Mouse (Mus musculus): ENCODE data around the gene Mas1. TPM values are rescaled to one million over a fixed set of nuclear protein-coding genes. Genes with fewer than 3 reads are reported as not detected.

Mas1 gene
- polyA plus RNA-seq, 1 experiment from 2014 or later: 0.14 TPM

DNA sequence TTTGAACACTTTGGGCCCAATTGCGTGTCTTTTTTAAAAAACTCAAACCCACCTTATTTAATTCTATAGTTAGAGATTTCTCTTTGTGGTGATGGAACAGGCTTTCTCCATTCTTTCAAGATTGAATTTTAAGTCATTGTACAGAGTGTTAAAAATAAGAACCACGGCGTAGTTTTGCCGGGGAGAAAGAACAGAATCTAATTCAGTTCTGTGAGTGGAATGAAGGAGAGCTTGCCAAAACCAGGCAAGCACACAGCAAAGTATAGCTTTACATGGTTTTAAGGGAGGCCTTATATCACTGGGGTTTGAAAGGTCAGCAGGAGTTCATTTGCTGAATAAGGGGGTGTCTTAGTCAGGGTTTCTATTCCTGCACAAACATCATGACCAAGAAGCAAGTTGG is 23.4 kb downstream of the Mas1 start:
- Histone ChIP-seq H3K27me3 (no peaks in the 10 kb centered on the region), H3K4me2 (no peak overlapping the region), H3K27ac (replicated peaks) (no peak overlapping the region), H3K36me3 (no peaks in the 10 kb centered on the region), H3K4me1 (replicated peaks) (0 out of 2 replicates have a peak, but pooled peaks cover 4% of the 10 kb centered on the region), H3K9me3 (no peaks in the 10 kb centered on the region), H3K4me3 (no peak overlapping the region), H3K9ac (no peak overlapping the region)
- 88% methylated on average over 4 of the region's 4 CpGs for WGBS
- no peak for ATAC-seq (ENCODE audit: low read depth)

- Histone ChIP-seq H3K4me2 (no peak overlapping the region), H3K4me1 (replicated peaks) (0 out of 2 replicates have a peak, but pooled peaks cover 6% of the 10 kb centered on the region), H3K9me3 (no peaks in the 10 kb centered on the region), H3K4me3 (no peak overlapping the region), H3K36me3 (no peaks in the 10 kb centered on the region), H3K27ac (replicated peaks) (no peak overlapping the region), H3K27me3 (no peaks in the 10 kb centered on the region), H3K9ac (no peak overlapping the region)
- 81% methylated on average over 6 of the region's 6 CpGs for WGBS
- no peak for ATAC-seq (ENCODE audit: low read depth)
Observed at GRCm38 (mm10) chr17:12843826-12844225, 24.1 kb downstream of the Mas1 start.

DNA sequence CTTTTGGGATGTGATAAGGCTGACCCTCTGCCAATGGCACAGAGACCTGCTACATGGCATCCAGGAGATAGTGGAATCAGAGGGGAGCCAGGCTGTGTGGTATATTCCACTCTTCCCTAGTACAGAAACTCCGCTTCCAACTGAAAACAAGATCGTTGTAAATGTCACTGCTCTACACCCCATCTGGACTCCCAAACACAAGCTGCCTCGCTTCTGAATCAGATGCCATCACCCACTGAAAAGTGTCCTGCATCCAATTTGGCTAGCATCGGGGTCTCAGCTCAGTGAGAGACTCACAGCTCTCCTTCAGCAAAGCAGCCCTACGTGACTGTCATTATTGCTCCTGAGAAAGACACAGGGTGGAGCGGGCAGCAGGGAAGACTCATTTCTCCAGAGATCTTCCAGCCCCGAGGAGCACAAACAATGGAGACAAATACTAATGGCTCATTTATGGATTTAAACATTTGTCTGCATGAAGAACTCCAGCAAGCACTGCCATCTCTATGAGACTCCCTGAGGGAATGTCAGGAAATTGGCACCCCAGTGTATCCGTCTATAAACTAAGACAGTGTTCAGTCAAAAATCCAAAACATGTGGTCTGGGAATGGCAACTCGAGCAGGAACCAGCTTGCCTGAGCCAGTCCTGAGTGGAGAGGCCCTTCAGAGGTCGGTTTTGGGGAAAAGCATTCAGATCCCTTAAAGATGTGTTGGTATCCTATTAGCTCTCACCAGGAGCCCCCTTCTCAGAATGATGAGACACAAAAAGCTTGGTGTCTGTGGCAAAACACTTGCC is 28.3 kb downstream of the Mas1 start:
- 67% methylated on average over 10 of the region's 10 CpGs for WGBS
- H3K9ac ChIP-seq: no peak overlapping the region
- H3K27me3 ChIP-seq: no peaks in the 10 kb centered on the region
- no peak overlapping the region; the same call in 1 of the 2 replicates for H3K27ac ChIP-seq (replicated peaks)
- ATAC-seq (ENCODE audit: low read depth): no peak
- H3K4me3 ChIP-seq: no peak overlapping the region
- H3K9me3 ChIP-seq: no peaks in the 10 kb centered on the region
- H3K4me1 ChIP-seq (replicated peaks): 0 out of 2 replicates have a peak, but pooled peaks cover 6% of the 10 kb centered on the region
- no peak overlapping the region for H3K4me2 ChIP-seq
- H3K36me3 ChIP-seq: no peaks in the 10 kb centered on the region

DNA sequence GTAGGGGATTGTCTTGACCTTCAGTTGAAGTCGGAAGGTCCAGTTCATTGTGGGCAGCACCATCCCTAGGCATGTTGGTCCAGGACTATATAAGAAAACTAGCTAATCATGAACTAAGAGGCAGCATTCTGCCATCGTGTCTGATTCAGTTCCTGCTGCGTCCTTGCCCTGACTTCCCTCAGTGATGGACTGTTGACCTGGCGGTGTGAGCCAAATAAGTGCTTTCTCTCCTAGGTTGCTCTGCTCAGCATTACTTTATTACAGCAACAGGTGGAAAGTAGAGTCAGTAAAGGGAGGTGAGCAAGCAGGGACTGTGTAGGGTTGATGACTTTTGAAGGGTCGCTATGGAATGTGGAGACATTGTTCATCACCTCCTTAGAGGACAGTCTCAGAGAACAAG is 32.2 kb downstream of the Mas1 start:
- 89% methylated on average over 5 of the region's 5 CpGs for WGBS
- 0 out of 2 replicates have a peak, but pooled peaks cover 6% of the 10 kb centered on the region for H3K4me1 ChIP-seq (replicated peaks)
- no peak for ATAC-seq (ENCODE audit: low read depth)
- no peak overlapping the region for H3K27ac ChIP-seq (replicated peaks)
- no peak overlapping the region for H3K4me2 ChIP-seq
- no peaks in the 10 kb centered on the region for H3K9me3 ChIP-seq
- H3K9ac ChIP-seq: no peak overlapping the region
- no peaks in the 10 kb centered on the region for H3K27me3 ChIP-seq
- H3K36me3 ChIP-seq: no peaks in the 10 kb centered on the region
- no peak overlapping the region for H3K4me3 ChIP-seq

GRCm38 (mm10) chr17:12834826-12835225 is 33.1 kb downstream of the Mas1 start:
- H3K9ac ChIP-seq: no peak overlapping the region
- H3K27ac ChIP-seq (replicated peaks): no peak overlapping the region
- 0 out of 2 replicates have a peak, but pooled peaks cover 4% of the 10 kb centered on the region for H3K4me1 ChIP-seq (replicated peaks)
- H3K27me3 ChIP-seq: no peaks in the 10 kb centered on the region
- no peaks in the 10 kb centered on the region for H3K36me3 ChIP-seq
- no peak overlapping the region for H3K4me3 ChIP-seq
- no peaks in the 10 kb centered on the region for H3K9me3 ChIP-seq
- WGBS: 71% methylated on average over 3 of the region's 3 CpGs
- no peak overlapping the region for H3K4me2 ChIP-seq
- ATAC-seq (ENCODE audit: low read depth): no peak

DNA sequence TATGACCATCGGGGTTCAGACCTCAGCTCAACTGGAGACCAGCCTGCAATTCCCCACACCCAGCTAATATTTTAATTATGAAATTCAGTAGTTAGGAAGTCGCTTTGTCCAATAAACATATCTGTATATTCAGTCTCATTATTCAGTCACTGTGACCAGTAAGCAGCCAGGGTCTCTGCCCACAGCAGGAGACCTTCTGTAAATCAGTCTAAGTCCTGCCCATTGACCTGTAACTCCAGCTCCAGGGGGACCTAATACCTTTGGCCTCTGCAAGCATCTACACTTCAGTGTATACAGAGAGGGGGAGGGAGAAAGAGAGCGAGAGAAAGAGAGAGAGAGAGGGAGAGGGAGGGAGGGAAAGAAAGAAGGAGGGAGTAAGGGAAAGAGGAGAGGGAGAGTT is 33.6 kb downstream of the Mas1 start:
- 74% methylated on average over 3 of the region's 3 CpGs for WGBS

GRCm38 (mm10) chr17:12832657-12833056 is 35.3 kb downstream of the Mas1 start:
- Histone ChIP-seq H3K4me2 (no peak overlapping the region), H3K9me3 (no peaks in the 10 kb centered on the region), H3K9ac (no peak overlapping the region), H3K4me3 (no peak overlapping the region), H3K36me3 (no peaks in the 10 kb centered on the region), H3K27ac (replicated peaks) (no peak overlapping the region), H3K4me1 (replicated peaks) (no peaks in the 10 kb centered on the region), H3K27me3 (no peaks in the 10 kb centered on the region)
- 92% methylated on average over 4 of the region's 4 CpGs for WGBS
- ATAC-seq (ENCODE audit: low read depth): no peak

More for the DNA sequence above, 33.6 kb downstream of the Mas1 start:
- no peak overlapping the region for H3K9ac ChIP-seq
- H3K4me3 ChIP-seq: no peak overlapping the region
- ATAC-seq (ENCODE audit: low read depth): no peak
- H3K27ac ChIP-seq (replicated peaks): no peak overlapping the region
- no peaks in the 10 kb centered on the region for H3K27me3 ChIP-seq
- H3K9me3 ChIP-seq: no peaks in the 10 kb centered on the region
- no peaks in the 10 kb centered on the region for H3K36me3 ChIP-seq
- H3K4me1 ChIP-seq (replicated peaks): no peaks in the 10 kb centered on the region
- no peak overlapping the region for H3K4me2 ChIP-seq

- no peak overlapping the region for H3K4me3 ChIP-seq
- 95% methylated on average over 3 of the region's 3 CpGs for WGBS
- H3K4me2 ChIP-seq: no peak overlapping the region
- no peak overlapping the region for H3K9ac ChIP-seq
- no peaks in the 10 kb centered on the region for H3K36me3 ChIP-seq
- no peaks in the 10 kb centered on the region for H3K27me3 ChIP-seq
- ATAC-seq (ENCODE audit: low read depth): no peak
- 0 out of 2 replicates have a peak, but pooled peaks cover under 1% of the 10 kb centered on the region for H3K9me3 ChIP-seq
- H3K4me1 ChIP-seq (replicated peaks): no peaks in the 10 kb centered on the region
- H3K27ac ChIP-seq (replicated peaks): no peak overlapping the region
Observed at GRCm38 (mm10) chr17:12832231-12832630, 35.7 kb downstream of the Mas1 start.

GRCm38 (mm10) chr17:12830351-12830750 is 37.6 kb downstream of the Mas1 start:
- ATAC-seq (ENCODE audit: low read depth): no peak
- Histone ChIP-seq H3K9ac (no peak overlapping the region), H3K4me3 (no peak overlapping the region), H3K4me1 (replicated peaks) (no peaks in the 10 kb centered on the region), H3K36me3 (no peaks in the 10 kb centered on the region), H3K9me3 (0 out of 2 replicates have a peak, but pooled peaks cover 6% of the 10 kb centered on the region), H3K27me3 (no peaks in the 10 kb centered on the region), H3K4me2 (no peak overlapping the region), H3K27ac (replicated peaks) (no peak overlapping the region)
- WGBS: 85% methylated on average over 5 of the region's 5 CpGs

DNA sequence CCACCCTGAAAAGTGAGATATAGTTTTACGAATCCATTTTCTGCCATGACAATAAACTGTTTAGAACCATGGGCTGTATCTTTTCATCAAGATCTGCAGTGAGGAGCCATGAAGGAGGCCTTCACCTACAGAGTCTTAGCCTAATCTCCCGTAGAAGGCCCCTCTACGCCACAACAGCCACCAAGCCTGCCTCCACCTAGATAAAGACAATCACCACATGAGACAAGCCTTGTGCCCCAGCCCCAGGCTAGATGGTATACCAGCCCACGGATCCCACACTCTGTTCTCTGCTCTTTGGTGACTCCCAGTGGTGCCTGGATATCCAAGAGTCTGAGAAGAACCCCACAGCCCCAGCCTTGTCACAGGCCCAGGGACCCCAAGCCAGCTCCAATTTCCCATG is 52.1 kb downstream of the Mas1 start:
- H3K27me3 ChIP-seq: no peaks in the 10 kb centered on the region
- H3K4me3 ChIP-seq: no peak overlapping the region
- no peaks in the 10 kb centered on the region for H3K4me1 ChIP-seq (replicated peaks)
- WGBS: 91% methylated on average over 4 of the region's 4 CpGs
- no peak overlapping the region for H3K9ac ChIP-seq
- no peak for ATAC-seq (ENCODE audit: low read depth)
- no peak overlapping the region for H3K27ac ChIP-seq (replicated peaks)
- H3K9me3 ChIP-seq: 0 out of 2 replicates have a peak, but pooled peaks cover under 1% of the 10 kb centered on the region
- H3K36me3 ChIP-seq: 0 out of 2 replicates have a peak, but pooled peaks cover 5% of the 10 kb centered on the region
- no peak overlapping the region for H3K4me2 ChIP-seq

DNA sequence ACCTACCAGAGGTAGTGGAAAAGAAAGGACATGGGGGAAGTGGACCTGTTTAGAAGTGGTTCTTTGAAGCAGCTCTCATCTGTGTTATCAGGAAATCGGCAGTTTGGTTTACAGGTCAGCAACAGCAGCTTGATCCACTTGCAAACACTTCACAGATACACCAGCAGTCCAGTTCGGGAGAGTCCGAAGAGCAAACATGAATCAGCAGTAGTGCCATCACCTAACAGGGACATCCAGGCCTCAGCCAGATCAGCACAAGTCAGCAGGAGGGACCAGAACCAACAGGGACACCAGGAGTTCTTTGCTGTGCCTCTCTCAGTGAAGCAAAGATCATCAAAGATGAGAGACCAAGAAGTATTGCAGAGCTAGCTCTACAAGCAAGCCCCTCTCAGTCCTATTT is 53.4 kb downstream of the Mas1 start:
- Histone ChIP-seq H3K4me1 (replicated peaks) (peaks cover 4% of the 10 kb centered on the region), H3K9ac (no peak overlapping the region), H3K27ac (replicated peaks) (no peak overlapping the region), H3K27me3 (no peaks in the 10 kb centered on the region), H3K9me3 (no peaks in the 10 kb centered on the region), H3K4me2 (no peak overlapping the region), H3K4me3 (no peak overlapping the region), H3K36me3 (0 out of 2 replicates have a peak, but pooled peaks cover 5% of the 10 kb centered on the region)
- ATAC-seq (ENCODE audit: low read depth): no peak
- WGBS: 94% methylated on average over 3 of the region's 3 CpGs

DNA sequence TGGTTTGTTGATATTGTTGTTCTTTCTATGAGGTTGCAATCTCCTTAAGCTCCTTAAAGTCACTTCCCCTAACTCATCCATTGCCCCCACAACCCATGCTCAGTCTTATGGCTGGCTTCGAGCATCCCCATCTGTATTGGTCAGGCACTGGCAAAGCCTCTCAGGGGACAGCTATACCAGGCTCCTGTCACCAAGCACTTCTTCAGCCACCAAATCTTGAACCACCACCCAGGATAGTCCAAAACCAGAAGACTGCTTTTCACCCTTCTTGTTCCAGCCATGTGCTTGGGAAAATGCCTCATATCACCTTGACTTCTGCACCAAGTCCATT is 57.0 kb downstream of the Mas1 start:
- WGBS: 95% methylated on average over 1 of the region's 1 CpGs
- Histone ChIP-seq H3K4me1 (replicated peaks) (peaks cover 4% of the 10 kb centered on the region), H3K36me3 (no peaks in the 10 kb centered on the region), H3K4me3 (no peak overlapping the region), H3K27me3 (no peaks in the 10 kb centered on the region), H3K27ac (replicated peaks) (no peak overlapping the region), H3K9me3 (no peaks in the 10 kb centered on the region), H3K4me2 (no peak overlapping the region), H3K9ac (no peak overlapping the region)
- 0 out of 2 replicates have a peak, but pooled peaks have one; percentile 41 for ATAC-seq (ENCODE audit: low read depth)
